Mouse (Mus musculus): Measurements from ENCODE around the gene Nr1d1.

DNA sequence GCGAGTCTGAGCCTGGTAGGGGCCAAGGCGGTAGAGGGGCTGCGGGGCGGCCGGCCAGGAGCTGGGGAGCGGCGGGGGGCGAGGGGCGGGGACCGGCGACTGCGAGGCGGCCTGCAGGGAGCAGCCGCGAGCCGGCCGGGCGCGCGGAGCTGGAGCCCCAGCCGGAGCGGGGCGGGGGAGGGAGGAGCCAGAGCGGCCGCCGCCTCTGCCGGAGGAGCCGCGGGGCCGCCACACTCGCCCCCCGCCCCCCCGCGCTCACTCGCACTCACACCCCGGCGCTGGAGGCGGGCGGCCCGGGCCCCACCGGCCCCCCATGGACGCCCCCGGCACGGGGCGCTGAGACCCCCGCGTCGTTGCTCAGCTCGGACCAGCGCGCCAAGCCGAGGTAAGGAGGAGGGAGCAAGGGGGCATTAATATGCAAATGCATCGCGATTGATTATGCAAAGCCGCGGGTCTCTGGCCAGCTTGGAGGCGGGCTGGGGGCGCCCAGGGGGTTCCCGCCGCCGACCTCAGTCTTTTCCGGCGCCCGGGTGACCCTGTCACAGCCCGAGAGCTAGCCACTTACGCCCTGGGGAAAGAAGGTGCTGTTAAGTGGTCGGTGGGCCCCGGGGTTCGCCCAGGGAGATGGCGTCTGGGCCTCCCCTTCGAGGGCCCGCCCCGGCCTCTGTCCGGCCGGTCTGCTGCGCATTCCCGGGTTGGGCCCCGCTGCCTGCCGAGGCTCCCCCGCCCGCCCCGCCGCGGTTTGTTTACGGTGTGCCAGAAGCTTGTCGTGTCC, 33.3 kb downstream of the Nr1d1 start:
- TF ChIP-seq CTCF (IDR thresholded peaks at IDR 0.05; ENCODE audit: extremely low read depth, insufficient read depth, insufficient read length, insufficient replicate concordance) (no peak), POLR2A (IDR thresholded peaks at IDR 0.05; ENCODE audit: low read depth, low read length) (no peak)

Data from spleen, adult 2 months (tissue).